In the genomic region with DNA sequence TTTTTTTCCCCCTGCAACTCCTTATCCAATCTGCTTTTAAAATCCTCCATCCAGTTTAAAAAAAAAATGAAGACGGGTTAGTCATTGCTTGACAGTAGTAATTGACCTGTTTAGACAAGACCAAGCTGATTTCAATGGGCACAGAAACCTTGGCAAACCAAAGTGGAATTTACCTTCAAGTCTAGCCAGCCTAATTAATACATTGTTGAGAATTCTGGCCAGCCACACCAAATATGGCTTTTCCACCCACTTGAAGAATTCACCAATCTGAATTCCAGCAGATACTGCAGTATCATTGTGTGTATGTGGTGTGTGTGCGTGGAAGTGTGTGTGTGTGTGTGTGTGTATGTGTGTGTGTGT, we compare ENCODE assay signal across 9 mouse cellular contexts.
DNase-seq lines count a peak whose midpoint lies in the region; ATAC-seq and TF ChIP-seq lines count a peak whose summit lies in the region.
"Had no signal": no experiment of that assay in that cellular context is flagged by ENCODE, and none has a peak within 500 bp of the region (broad histone marks: within the 10 kb centered on the region; RNA-seq: fewer than 3 reads in every experiment).

No protein-coding gene starts in this region.

- H3K27ac ChIP-seq in lung, embryonic 15.5 days: no peak overlapping the region
- H3K27ac ChIP-seq in forebrain, embryonic 11.5 days (ENCODE audit: low read depth, low read length): no peak overlapping the region
- peak overlapping the region; percentile 46; the same call in 1 of the 2 replicates for H3K27ac ChIP-seq in hindbrain, postnatal 0 days
- H3K27ac ChIP-seq in neural tube, embryonic 14.5 days (ENCODE audit: low read depth, low read length): 0 out of 2 replicates have a peak overlapping the region, but pooled peaks have one; percentile 24

- peaks cover 29% of the 10 kb centered on the region for H3K4me1 ChIP-seq in lung, embryonic 15.5 days
- peaks cover 2% of the 10 kb centered on the region; the same call in 1 of the 2 replicates for H3K4me1 ChIP-seq in lung, adult 2 months (ENCODE audit: control insufficient read depth, insufficient read depth, low read length)
- H3K4me1 ChIP-seq in forebrain, embryonic 11.5 days (replicated peaks; ENCODE audit: control insufficient read depth, insufficient read depth, low read length): peaks cover 10% of the 10 kb centered on the region
- H3K4me1 ChIP-seq in hindbrain, postnatal 0 days (ENCODE audit: insufficient read depth, low read length): peaks cover 16% of the 10 kb centered on the region; the same call in 1 of the 2 replicates
- peaks cover 11% of the 10 kb centered on the region; the same call in 1 of the 2 replicates for H3K4me1 ChIP-seq in neural tube, embryonic 14.5 days (ENCODE audit: control insufficient read depth, insufficient read depth, low read length)

- TF ChIP-seq POLR2A in lung, adult 2 months (IDR thresholded peaks at IDR 0.05; ENCODE audit: borderline replicate concordance, extremely low read depth, low read depth, low read length): no peak

- H3K9ac ChIP-seq in lung, embryonic 15.5 days: no peak overlapping the region
- H3K9ac ChIP-seq in forebrain, embryonic 11.5 days (ENCODE audit: low read length): no peak overlapping the region
- H3K9ac ChIP-seq in hindbrain, postnatal 0 days (replicated peaks; ENCODE audit: low read length): no peak overlapping the region
- H3K9ac ChIP-seq in neural tube, embryonic 14.5 days (replicated peaks; ENCODE audit: low read depth, low read length): no peak overlapping the region
- H3K9ac ChIP-seq: liver, postnatal 0 days had no signal

- DNase-seq in lung, adult 2 months: no peak
- no peak for DNase-seq in forebrain, embryonic 11.5 days (ENCODE audit: low spot score)
- DNase-seq in hindbrain, postnatal 0 days (ENCODE audit: low spot score): peak; percentile 41
- DNase-seq in frontal cortex, postnatal 25 days (ENCODE audit: low spot score in 2 of 2): no peak
- DNase-seq in cerebellum, postnatal 25 days: no peak
- DNase-seq: cerebellum, adult 11 months had no signal

- peak overlapping the region; percentile 29; the same call in 1 of the 2 replicates for H3K4me2 ChIP-seq in lung, embryonic 15.5 days
- peak overlapping the region; percentile 37; the same call in 1 of the 2 replicates for H3K4me2 ChIP-seq in forebrain, embryonic 11.5 days (ENCODE audit: low read depth, low read length, severe bottlenecking)
- H3K4me2 ChIP-seq in hindbrain, postnatal 0 days (ENCODE audit: low read depth, low read length): peak overlapping the region; percentile 36
- H3K4me2 ChIP-seq in neural tube, embryonic 14.5 days (ENCODE audit: low read depth, low read length): peak overlapping the region; percentile 7; the same call in 1 of the 2 replicates

- H3K36me3 ChIP-seq in lung, embryonic 15.5 days: no peaks in the 10 kb centered on the region
- no peaks in the 10 kb centered on the region for H3K36me3 ChIP-seq in forebrain, embryonic 11.5 days (ENCODE audit: control insufficient read depth, insufficient read depth, low read length)
- H3K36me3 ChIP-seq in hindbrain, postnatal 0 days (ENCODE audit: insufficient read depth, low read length): no peaks in the 10 kb centered on the region
- no peaks in the 10 kb centered on the region for H3K36me3 ChIP-seq in neural tube, embryonic 14.5 days (ENCODE audit: control insufficient read depth, insufficient read depth, low read length)

- no peak for ATAC-seq in lung, embryonic 15.5 days (ENCODE audit: borderline replicate concordance, extremely low read depth, low FRiP score, low TSS enrichment)
- peak; percentile 19; the same call in 1 of the 2 replicates for ATAC-seq in forebrain, embryonic 11.5 days (replicated peaks; ENCODE audit: low FRiP score)
- ATAC-seq in hindbrain, postnatal 0 days: peak; percentile 21; the same call in 1 of the 2 replicates
- ATAC-seq in neural tube, embryonic 14.5 days (ENCODE audit: low read depth): 0 out of 2 replicates have a peak, but pooled peaks have one; percentile 15

- no peak overlapping the region for H3K4me3 ChIP-seq in lung, embryonic 15.5 days
- no peak overlapping the region for H3K4me3 ChIP-seq in lung, adult 2 months (replicated peaks; ENCODE audit: extremely low read depth, low read depth, low read length)
- no peak overlapping the region for H3K4me3 ChIP-seq in forebrain, embryonic 11.5 days (ENCODE audit: low read depth, low read length)
- H3K4me3 ChIP-seq in hindbrain, postnatal 0 days (ENCODE audit: low read length): no peak overlapping the region
- no peak overlapping the region for H3K4me3 ChIP-seq in neural tube, embryonic 14.5 days (ENCODE audit: low read depth, low read length)

- no peaks in the 10 kb centered on the region for H3K27me3 ChIP-seq in lung, embryonic 15.5 days
- H3K27me3 ChIP-seq in forebrain, embryonic 11.5 days (ENCODE audit: control insufficient read depth, insufficient read depth, low read length): no peaks in the 10 kb centered on the region
- no peaks in the 10 kb centered on the region for H3K27me3 ChIP-seq in hindbrain, postnatal 0 days (ENCODE audit: insufficient read depth, low read length)
- H3K27me3 ChIP-seq in neural tube, embryonic 14.5 days (ENCODE audit: control insufficient read depth, insufficient read depth, low read length): no peaks in the 10 kb centered on the region

- 50% methylated on average over 2 of the region's 2 CpGs for WGBS in lung, embryonic 15.5 days
- WGBS in lung, adult 2 months: 60% methylated on average over 2 of the region's 2 CpGs
- 35% methylated on average over 2 of the region's 2 CpGs for WGBS in forebrain, embryonic 11.5 days
- WGBS in hindbrain, postnatal 0 days: 37% methylated on average over 2 of the region's 2 CpGs
- WGBS in neural tube, embryonic 14.5 days: 33% methylated on average over 2 of the region's 2 CpGs

- H3K9me3 ChIP-seq in lung, embryonic 15.5 days: no peaks in the 10 kb centered on the region
- no peaks in the 10 kb centered on the region for H3K9me3 ChIP-seq in forebrain, embryonic 11.5 days (ENCODE audit: control insufficient read depth, low read length)
- H3K9me3 ChIP-seq in hindbrain, postnatal 0 days (ENCODE audit: low read length): no peaks in the 10 kb centered on the region
- no peaks in the 10 kb centered on the region for H3K9me3 ChIP-seq in neural tube, embryonic 14.5 days (ENCODE audit: control insufficient read depth, low read length)

- no peak for TF ChIP-seq CTCF in lung, adult 2 months (IDR thresholded peaks at IDR 0.05; ENCODE audit: insufficient read depth, low read length)
- no peak for TF ChIP-seq CTCF in hindbrain, postnatal 0 days (IDR thresholded peaks at IDR 0.05; ENCODE audit: low read depth)

Comparison
In these comparisons a context has a peak if more than half of its experiments do, and no peak if none do; other contexts are left out.
1. H3K27ac ChIP-seq: peak in hindbrain, postnatal 0 days (single experiment) and neural tube, embryonic 14.5 days (single experiment); none in lung, embryonic 15.5 days (single experiment) and forebrain, embryonic 11.5 days (single experiment).
2. Peak in every context shown above with its lines, with median percentiles within 50 percentile points of each other: H3K4me2 ChIP-seq.